In the genomic region with DNA sequence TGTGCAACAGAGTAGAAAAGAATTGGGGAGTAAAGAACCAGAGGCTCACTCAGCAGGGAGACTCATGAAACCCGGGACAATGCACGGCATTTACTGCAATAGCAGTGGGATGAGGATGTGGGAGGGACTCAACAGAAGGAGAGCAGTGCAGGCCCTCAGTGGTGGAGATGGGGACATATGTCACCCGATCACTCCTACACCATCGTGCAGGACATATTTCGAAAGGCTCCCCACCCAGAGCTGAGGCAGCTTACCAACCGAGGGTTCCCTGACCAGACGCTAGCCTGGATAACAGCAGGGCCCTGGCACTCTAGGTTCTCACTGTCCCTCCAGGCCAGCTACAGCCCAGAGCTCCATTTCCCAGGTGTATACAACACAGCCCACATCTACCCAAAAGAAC, we compare ENCODE assay signal across 14 mouse cellular contexts. TPM values are rescaled to one million over a fixed set of nuclear protein-coding genes. Genes with fewer than 3 reads are reported as not detected.
DNase-seq lines count a peak whose midpoint lies in the region.
"Had no signal": no experiment of that assay in that cellular context is flagged by ENCODE, and none has a peak within 500 bp of the region (broad histone marks: within the 10 kb centered on the region; RNA-seq: fewer than 3 reads in every experiment).

No protein-coding gene starts in this region.

- intact Hi-C loops in left cerebral cortex, postnatal 36 days (cut with DNase I): no loop called here
- intact Hi-C loops in left cerebral cortex, postnatal 4 days (cut with DNase I): no loop called here

- peak; percentile 54 to 74 for DNase-seq in layer of hippocampus, adult 18-20 months (ENCODE audit: low spot score in 2 of 2)
- DNase-seq in layer of hippocampus, adult 9-10 months (ENCODE audit: low spot score): no peak
- DNase-seq in left cerebral cortex, postnatal 36 days (ENCODE audit: low spot score in 2 of 2): peak; percentile 22 to 36
- no peak for DNase-seq in left cerebral cortex, postnatal 4 days
- DNase-seq in layer of hippocampus, adult 9-11 months: peak; percentile 77
- DNase-seq in gastrocnemius, postnatal 10 days: no peak
- DNase-seq: adrenal gland, adult 2 months; cerebellum, adult 11-12 months; cerebellum, adult 9-10 months; cerebellum, postnatal 25 days; gastrocnemius, adult 2 months; gastrocnemius, postnatal 36 days; heart, adult 11 months; heart, postnatal 36 days had no signal

RNA-seq across cellular contexts. Expression of gene Wdr61, which starts 12.2 kb away (rescaled TPM):
- total RNA-seq in layer of hippocampus, adult 18-20 months (2021): 10 to 100 TPM; 60.1 to 61.9 TPM
- total RNA-seq in left cerebral cortex, postnatal 36 days (2021): 10 to 100 TPM; 51.8 to 52.7 TPM
- 10 to 100 TPM; 50.9 to 56.9 TPM for total RNA-seq in left cerebral cortex, postnatal 4 days (2021)
- 10 to 100 TPM; 27.6 to 32.0 TPM for total RNA-seq in gastrocnemius, postnatal 10 days (2021)

RNA-seq across cellular contexts. Expression of gene Dnaja4, which starts 23.5 kb away (rescaled TPM):
- total RNA-seq in layer of hippocampus, adult 18-20 months (2021): 10 to 100 TPM; 57.4 to 63.9 TPM
- total RNA-seq in left cerebral cortex, postnatal 36 days (2021): 10 to 100 TPM; 38.8 to 42.9 TPM
- 10 to 100 TPM; 11.8 to 13.0 TPM for total RNA-seq in left cerebral cortex, postnatal 4 days (2021)
- total RNA-seq in gastrocnemius, postnatal 10 days (2021): 10 to 100 TPM; 42.3 to 48.3 TPM

RNA-seq across cellular contexts. Expression of gene Crabp1, which starts 42.4 kb away (rescaled TPM):
- 1 to 10 TPM in 1 of 2 experiments, not detected in 1; 1.2 TPM for total RNA-seq in layer of hippocampus, adult 18-20 months (2021)
- total RNA-seq in left cerebral cortex, postnatal 36 days (2021): 1 to 10 TPM; 1.8 to 2.6 TPM
- total RNA-seq in left cerebral cortex, postnatal 4 days (2021): 10 to 100 TPM; 14.1 to 20.7 TPM
- 1 to 10 TPM; 2.6 to 4.3 TPM for total RNA-seq in gastrocnemius, postnatal 10 days (2021)
- total RNA-seq: heart, postnatal 36 days had no signal

Comparison
In these comparisons a context has a peak if more than half of its experiments do, and no peak if none do; other contexts are left out.
1. DNase-seq: peak in layer of hippocampus, adult 18-20 months (2 of 2), left cerebral cortex, postnatal 36 days (2 of 2) and layer of hippocampus, adult 9-11 months (single experiment); none in layer of hippocampus, adult 9-10 months (single experiment), left cerebral cortex, postnatal 4 days (single experiment) and gastrocnemius, postnatal 10 days (single experiment).